Mouse (Mus musculus) heart, adult 2 months (tissue): Measurements from ENCODE around the gene Nln.

Source experiments
- CTCF ChIP-seq: fragments of 200-600 bp; IDR thresholded peaks from 2 replicates; pipeline ENCODE4 v1.8.1; 2022; ENCODE audit warnings: antibody characterized with exemption, mild to moderate bottlenecking, moderate library complexity
- POLR2A ChIP-seq: fragments of 200-500 bp; IDR thresholded peaks from 2 replicates; pipeline ENCODE4 v1.6.1; 2011; ENCODE audit warnings: mild to moderate bottlenecking, low read depth, low read length, control low read depth; ENCODE audit not compliant: insufficient read depth

GRCm38 (mm10) chr13:103973977-103974376 lies 135.4 kb downstream of the Nln start:
- no peak for TF ChIP-seq CTCF
- TF ChIP-seq POLR2A = no peak
